Mouse (Mus musculus) hindbrain, embryonic 12.5 days (tissue): ENCODE data around the gene Rasal2. TPM values are rescaled to one million over a fixed set of nuclear protein-coding genes. Genes with fewer than 3 reads are reported as not detected.

ENCODE experiments used
- ATAC-seq: fragments of 200-750 bp; cut with Nextera tagmentation; 2 replicates; pipeline ENCODE4 v1.8.0; 2017; ENCODE audit warnings: moderate TSS enrichment; ENCODE audit not compliant: low FRiP score
- H3K27ac ChIP-seq: fragments of 300-500 bp; sonication (generic); 2 replicates; pipeline ENCODE4 v1.5.1; 2016; ENCODE audit warnings: mild to moderate bottlenecking
- H3K27me3 ChIP-seq: fragments of 300-500 bp; sonication (generic); 2 replicates; pipeline ENCODE4 v1.6.1; 2016; ENCODE audit warnings: mild to moderate bottlenecking
- H3K36me3 ChIP-seq: fragments of 300-500 bp; sonication (generic); 2 replicates; pipeline ENCODE4 v1.6.1; 2016; ENCODE audit warnings: mild to moderate bottlenecking
- H3K4me1 ChIP-seq: fragments of 300-500 bp; sonication (generic); 2 replicates; pipeline ENCODE4 v1.6.1; 2016
- H3K4me2 ChIP-seq: fragments of 300-500 bp; sonication (generic); replicated peaks from 2 replicates; pipeline ENCODE4 v1.6.1; 2016; ENCODE audit warnings: mild to moderate bottlenecking
- H3K4me3 ChIP-seq: fragments of 300-500 bp; sonication (generic); 2 replicates; pipeline ENCODE4 v1.5.1; 2016; ENCODE audit warnings: mild to moderate bottlenecking
- H3K9ac ChIP-seq: fragments of 300-500 bp; sonication (generic); 2 replicates; pipeline ENCODE4 v1.6.1; 2016; ENCODE audit warnings: mild to moderate bottlenecking, moderate library complexity
- H3K9me3 ChIP-seq: fragments of 300-500 bp; sonication (generic); replicated peaks from 2 replicates; pipeline ENCODE4 v1.6.1; 2016; ENCODE audit warnings: mild to moderate bottlenecking
- WGBS: fragments of 180-500 bp; shearing (Covaris S2); methylation state at CpG from one replicate; pipeline ENCODE4 v1.1.7; 2016; 5-methylcytosine and 5-hydroxymethylcytosine counted together
- polyA plus RNA-seq: library from polyadenylated mRNA; unstranded; fragments of >200 nt; fragmentation: Nextera tagmentation; extraction: Ambion mirVana; gene quantifications from 2 replicates; pipeline ENCODE4 v1.2.1, GENCODE M21; 2016

The Rasal2 gene
- polyA plus RNA-seq, 1 experiment from 2014 or later: 36.1 TPM

DNA sequence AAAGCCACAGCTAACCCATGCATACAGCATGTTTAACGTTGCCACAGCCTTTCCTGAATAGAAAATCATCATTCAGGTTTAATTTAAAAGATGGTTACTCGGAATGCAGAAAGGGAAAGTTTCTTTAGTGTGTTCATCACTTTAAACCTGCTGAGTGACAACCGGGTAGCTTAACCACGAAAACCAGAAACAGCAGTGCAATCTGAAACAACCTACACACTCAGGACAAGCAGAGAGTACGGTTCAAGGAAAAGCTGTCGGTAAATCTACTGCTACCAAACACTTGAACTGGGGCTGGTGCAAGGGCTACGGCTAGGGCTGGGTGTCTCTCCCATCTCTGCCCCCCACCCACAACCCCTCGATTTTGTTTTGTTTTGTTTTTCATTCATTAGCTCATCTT is 1.5 kb downstream of the Rasal2 start:
- H3K27ac ChIP-seq: no peak overlapping the region
- H3K4me3 ChIP-seq: peak overlapping the region; percentile 98
- peaks cover 13% of the 10 kb centered on the region for H3K4me1 ChIP-seq
- peak overlapping the region; percentile 93 for H3K9ac ChIP-seq
- H3K9me3 ChIP-seq: no peaks in the 10 kb centered on the region
- H3K36me3 ChIP-seq: no peaks in the 10 kb centered on the region
- 9% methylated on average over 8 of the region's 8 CpGs for WGBS
- no peak for ATAC-seq
- peak overlapping the region; percentile 67 for H3K4me2 ChIP-seq
- no peaks in the 10 kb centered on the region for H3K27me3 ChIP-seq

DNA sequence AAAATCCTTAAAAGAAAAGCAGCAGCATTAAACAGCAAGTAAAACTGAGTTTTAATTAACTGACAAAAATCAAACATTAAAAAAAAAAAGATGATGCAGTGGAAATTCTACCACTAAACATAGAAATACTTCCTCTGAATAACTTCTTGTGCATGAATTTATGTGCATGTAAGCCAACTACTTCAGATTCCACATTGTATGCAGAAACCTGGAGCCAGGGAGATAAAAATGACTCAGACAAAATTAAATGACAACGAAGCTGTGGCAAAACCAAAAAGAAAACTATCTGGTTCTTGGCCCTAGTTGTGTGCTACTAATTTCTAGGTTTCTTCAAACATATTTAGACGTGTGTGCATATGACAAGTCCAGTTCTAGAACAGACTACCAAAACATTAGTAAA is 2.7 kb downstream of the Rasal2 start:
- WGBS: 85% methylated on average over 2 of the region's 2 CpGs
- H3K4me1 ChIP-seq: peaks cover 13% of the 10 kb centered on the region
- no peaks in the 10 kb centered on the region for H3K27me3 ChIP-seq
- no peaks in the 10 kb centered on the region for H3K36me3 ChIP-seq
- H3K27ac ChIP-seq: no peak overlapping the region
- no peak overlapping the region for H3K4me3 ChIP-seq
- H3K4me2 ChIP-seq: 0 out of 2 replicates have a peak overlapping the region, but pooled peaks have one; percentile 6
- H3K9me3 ChIP-seq: no peaks in the 10 kb centered on the region
- ATAC-seq: no peak
- H3K9ac ChIP-seq: no peak overlapping the region

DNA sequence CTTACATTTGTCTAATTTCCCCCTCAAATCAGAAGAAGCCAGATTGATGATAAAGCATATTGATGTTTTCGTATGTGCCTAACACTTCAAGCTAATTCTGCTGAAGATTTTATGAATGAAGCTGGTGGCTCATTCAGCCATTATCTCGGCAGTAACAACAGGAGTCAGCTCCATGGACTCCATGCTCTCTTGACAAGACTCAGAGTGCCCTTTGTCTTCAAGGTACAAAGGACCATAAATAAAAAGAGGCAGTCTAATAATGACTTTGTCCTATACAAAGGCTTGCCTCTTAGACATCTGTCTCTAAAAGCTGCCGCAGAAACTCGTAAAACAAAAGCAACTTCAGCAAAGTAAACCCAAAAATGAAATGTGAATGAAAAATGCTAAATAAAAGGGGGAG is 24.4 kb downstream of the Rasal2 start:
- Histone ChIP-seq H3K4me1 (0 out of 2 replicates have a peak, but pooled peaks cover 4% of the 10 kb centered on the region), H3K9ac (no peak overlapping the region), H3K9me3 (no peaks in the 10 kb centered on the region), H3K36me3 (no peaks in the 10 kb centered on the region), H3K27ac (no peak overlapping the region), H3K27me3 (no peaks in the 10 kb centered on the region), H3K4me3 (no peak overlapping the region), H3K4me2 (peak overlapping the region; percentile 17; the same call in 1 of the 2 replicates)
- 30% methylated on average over 4 of the region's 4 CpGs for WGBS
- ATAC-seq: 0 out of 2 replicates have a peak, but pooled peaks have one; percentile 60

DNA sequence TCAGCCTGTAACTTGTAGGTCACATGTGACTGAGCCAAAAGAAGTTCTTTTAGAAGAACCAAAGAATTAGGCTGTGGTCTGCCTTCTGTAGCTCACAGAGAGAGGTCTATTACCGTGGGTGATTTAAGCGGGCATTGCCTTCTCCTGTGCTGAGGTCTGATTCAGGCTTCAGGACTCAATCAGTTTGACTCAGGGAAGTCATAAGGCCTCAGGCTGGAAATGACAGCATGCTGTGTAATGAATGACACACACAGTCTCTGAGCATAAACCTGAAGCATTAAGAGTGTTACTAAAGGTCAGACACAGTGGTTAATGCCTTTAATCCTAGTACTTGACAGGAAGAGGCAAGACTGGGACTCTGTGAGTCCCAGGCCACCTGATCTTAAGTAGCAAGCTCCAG is 31.7 kb downstream of the Rasal2 start:
- H3K27ac ChIP-seq: no peak overlapping the region
- no peaks in the 10 kb centered on the region for H3K27me3 ChIP-seq
- no peaks in the 10 kb centered on the region for H3K36me3 ChIP-seq
- H3K4me2 ChIP-seq: no peak overlapping the region
- H3K9me3 ChIP-seq: no peaks in the 10 kb centered on the region
- WGBS: 66% methylated on average over 2 of the region's 2 CpGs
- H3K4me3 ChIP-seq: no peak overlapping the region
- H3K9ac ChIP-seq: no peak overlapping the region
- peaks cover 8% of the 10 kb centered on the region; the same call in 1 of the 2 replicates for H3K4me1 ChIP-seq
- no peak for ATAC-seq

DNA sequence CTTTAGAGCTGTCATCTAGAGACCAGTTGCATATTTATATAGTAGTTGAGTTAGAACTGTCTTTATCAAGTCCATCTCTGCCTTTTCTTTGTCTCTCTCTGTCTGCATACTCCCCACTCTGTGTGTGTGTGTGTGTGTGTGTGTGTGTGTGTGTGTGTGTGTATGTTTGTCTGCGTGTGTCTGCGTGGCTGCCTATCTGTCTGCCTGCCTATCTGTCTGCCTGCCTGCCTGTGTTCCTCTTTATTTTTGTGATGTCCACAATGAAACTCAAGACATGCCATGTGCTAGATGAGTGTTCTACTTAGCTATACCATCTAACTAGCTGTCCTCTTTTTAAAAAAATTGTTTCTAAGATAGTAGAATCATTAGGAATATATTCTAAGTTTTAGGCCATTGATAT is 42.0 kb downstream of the Rasal2 start:
- H3K4me2 ChIP-seq: no peak overlapping the region
- no peaks in the 10 kb centered on the region for H3K27me3 ChIP-seq
- no peaks in the 10 kb centered on the region for H3K36me3 ChIP-seq
- H3K9ac ChIP-seq: no peak overlapping the region
- no peak overlapping the region for H3K27ac ChIP-seq
- no peak overlapping the region for H3K4me3 ChIP-seq
- ATAC-seq: no peak
- H3K4me1 ChIP-seq: peaks cover 4% of the 10 kb centered on the region; the same call in 1 of the 2 replicates
- WGBS: 95% methylated on average over 2 of the region's 2 CpGs
- H3K9me3 ChIP-seq: no peaks in the 10 kb centered on the region

DNA sequence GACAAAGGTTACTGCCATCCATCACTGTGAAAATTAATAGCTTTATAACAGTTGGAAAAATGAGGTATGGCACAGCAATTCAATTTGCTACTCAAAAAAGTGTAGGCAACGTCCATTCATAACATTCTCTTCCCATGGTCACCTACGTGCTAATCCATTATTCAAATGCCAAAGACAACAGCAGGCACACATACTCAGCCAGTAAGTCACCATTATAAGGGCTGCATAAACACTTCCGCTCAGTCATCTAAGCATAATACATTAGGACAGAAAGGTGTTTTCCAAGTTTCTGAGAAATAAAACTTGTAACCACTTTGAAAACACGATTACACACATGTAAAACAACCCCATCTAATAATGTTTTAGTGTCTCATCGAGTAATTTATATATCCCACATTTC is 44.1 kb downstream of the Rasal2 start:
- Histone ChIP-seq H3K4me3 (no peak overlapping the region), H3K9ac (no peak overlapping the region), H3K27ac (no peak overlapping the region), H3K36me3 (no peaks in the 10 kb centered on the region), H3K4me2 (no peak overlapping the region), H3K27me3 (no peaks in the 10 kb centered on the region), H3K4me1 (peaks cover 4% of the 10 kb centered on the region; the same call in 1 of the 2 replicates), H3K9me3 (no peaks in the 10 kb centered on the region)
- 62% methylated on average over 5 of the region's 5 CpGs for WGBS
- no peak for ATAC-seq

DNA sequence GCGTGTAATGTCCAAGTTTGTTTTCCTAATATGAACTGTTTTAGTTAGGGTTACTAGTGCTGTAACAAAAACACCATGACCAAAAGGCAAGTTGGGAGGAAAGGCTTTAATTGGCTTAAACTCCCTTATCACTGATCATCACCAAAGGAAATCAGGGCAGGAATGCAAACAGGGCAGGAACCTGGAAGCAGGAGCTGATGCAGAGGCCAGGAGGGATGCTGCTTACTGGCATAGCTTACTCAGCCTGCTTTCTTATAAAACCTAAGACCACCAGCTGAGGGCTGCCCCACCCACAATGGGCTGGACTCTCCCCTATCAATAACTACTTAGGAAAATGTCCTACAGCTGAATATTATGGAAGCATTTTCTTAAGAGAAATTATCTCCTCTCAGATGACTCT is 65.7 kb downstream of the Rasal2 start:
- no peaks in the 10 kb centered on the region for H3K4me1 ChIP-seq
- no peak overlapping the region for H3K4me2 ChIP-seq
- no peak for ATAC-seq
- no peak overlapping the region for H3K4me3 ChIP-seq
- H3K27me3 ChIP-seq: no peaks in the 10 kb centered on the region
- no peak overlapping the region for H3K9ac ChIP-seq
- 85% methylated on average over 1 of the region's 1 CpGs for WGBS
- H3K27ac ChIP-seq: no peak overlapping the region
- H3K9me3 ChIP-seq: no peaks in the 10 kb centered on the region
- H3K36me3 ChIP-seq: no peaks in the 10 kb centered on the region

DNA sequence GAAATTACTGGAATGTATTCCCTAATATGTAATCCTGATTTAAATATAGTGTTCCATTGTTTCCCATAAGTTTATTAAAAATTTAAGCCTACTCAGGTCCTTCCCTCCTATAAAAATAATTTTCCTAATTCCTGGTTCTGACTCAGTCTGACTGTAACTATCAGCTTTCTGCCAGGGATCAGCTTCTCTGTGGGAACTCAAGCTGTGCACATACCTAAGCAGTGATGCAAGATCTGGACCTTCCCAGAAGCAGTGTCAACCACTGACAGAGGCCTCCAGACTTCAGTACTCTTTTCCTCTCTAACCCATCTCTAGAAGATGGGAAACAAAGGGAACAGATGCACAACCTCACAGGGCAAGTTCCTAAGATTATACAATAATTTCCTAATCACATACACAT is 68.9 kb downstream of the Rasal2 start:
- Histone ChIP-seq H3K9me3 (no peaks in the 10 kb centered on the region), H3K4me3 (no peak overlapping the region), H3K4me1 (no peaks in the 10 kb centered on the region), H3K4me2 (no peak overlapping the region), H3K36me3 (no peaks in the 10 kb centered on the region), H3K9ac (no peak overlapping the region), H3K27me3 (no peaks in the 10 kb centered on the region), H3K27ac (no peak overlapping the region)
- ATAC-seq: no peak

DNA sequence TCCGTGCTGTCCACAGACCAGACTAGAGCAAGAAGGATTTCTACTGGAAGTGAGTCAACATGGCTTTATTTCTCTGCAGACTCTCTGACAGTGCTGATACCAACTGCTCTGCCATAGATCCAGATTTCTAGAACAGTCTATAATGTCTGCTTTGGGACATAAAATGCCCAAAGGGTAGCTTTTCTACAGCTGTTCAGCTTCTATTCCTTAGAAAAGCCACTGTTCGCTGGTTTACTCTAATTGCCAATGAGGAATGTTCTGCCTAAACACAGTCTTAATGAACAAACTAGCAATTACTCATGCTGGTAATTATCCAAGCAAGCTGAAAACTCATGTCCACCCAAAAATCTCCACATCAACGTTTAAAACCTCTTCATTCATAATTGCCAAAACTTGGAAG is 77.6 kb downstream of the Rasal2 start:
- Histone ChIP-seq H3K4me1 (no peaks in the 10 kb centered on the region), H3K9ac (no peak overlapping the region), H3K36me3 (no peaks in the 10 kb centered on the region), H3K27me3 (no peaks in the 10 kb centered on the region), H3K9me3 (no peaks in the 10 kb centered on the region), H3K4me2 (no peak overlapping the region), H3K27ac (no peak overlapping the region), H3K4me3 (no peak overlapping the region)
- WGBS: 78% methylated on average over 3 of the region's 3 CpGs
- ATAC-seq: no peak

DNA sequence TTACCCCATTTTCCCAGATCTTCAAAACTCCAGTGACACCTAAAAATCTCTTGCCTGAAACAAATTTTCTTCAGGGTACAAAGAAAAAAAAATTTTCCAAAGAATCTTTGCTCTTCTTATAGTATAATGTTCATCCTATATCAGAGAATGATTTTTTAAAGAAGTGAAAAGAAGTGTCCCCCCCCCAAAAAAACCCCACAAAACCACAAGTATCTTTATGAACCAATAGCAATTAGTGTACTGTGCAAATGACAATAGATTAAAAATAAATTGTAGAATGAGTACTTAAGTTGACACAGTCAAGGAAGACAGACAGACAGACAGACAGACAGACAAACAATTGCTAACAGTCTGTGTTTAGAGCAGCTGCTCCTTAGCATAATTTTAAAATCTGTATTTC is 84.3 kb downstream of the Rasal2 start:
- H3K36me3 ChIP-seq: no peaks in the 10 kb centered on the region
- no peaks in the 10 kb centered on the region for H3K27me3 ChIP-seq
- no peak overlapping the region for H3K27ac ChIP-seq
- H3K4me3 ChIP-seq: no peak overlapping the region
- no peak overlapping the region for H3K9ac ChIP-seq
- H3K4me2 ChIP-seq: no peak overlapping the region
- H3K9me3 ChIP-seq: no peaks in the 10 kb centered on the region
- no peaks in the 10 kb centered on the region for H3K4me1 ChIP-seq
- no peak for ATAC-seq

DNA sequence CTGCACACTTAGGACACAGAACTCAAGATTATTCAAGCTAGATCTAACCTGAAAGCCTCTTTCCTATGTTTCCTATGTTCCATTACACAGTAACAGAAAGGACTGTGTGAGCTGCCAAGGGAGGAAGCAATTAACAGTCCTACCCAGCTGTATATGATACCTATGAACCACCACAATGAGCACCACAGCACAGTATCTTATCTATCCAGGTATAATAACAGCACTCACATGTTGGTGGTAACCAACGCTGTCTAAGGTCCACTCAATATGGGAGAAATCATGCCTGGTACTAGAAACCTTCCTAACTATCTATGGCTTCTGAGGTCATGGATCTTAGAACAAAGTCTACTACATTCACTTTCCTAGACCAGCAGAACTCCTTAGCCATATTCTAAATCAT is 89.3 kb downstream of the Rasal2 start:
- no peaks in the 10 kb centered on the region for H3K4me1 ChIP-seq
- 100% methylated on average over 1 of the region's 1 CpGs for WGBS

DNA sequence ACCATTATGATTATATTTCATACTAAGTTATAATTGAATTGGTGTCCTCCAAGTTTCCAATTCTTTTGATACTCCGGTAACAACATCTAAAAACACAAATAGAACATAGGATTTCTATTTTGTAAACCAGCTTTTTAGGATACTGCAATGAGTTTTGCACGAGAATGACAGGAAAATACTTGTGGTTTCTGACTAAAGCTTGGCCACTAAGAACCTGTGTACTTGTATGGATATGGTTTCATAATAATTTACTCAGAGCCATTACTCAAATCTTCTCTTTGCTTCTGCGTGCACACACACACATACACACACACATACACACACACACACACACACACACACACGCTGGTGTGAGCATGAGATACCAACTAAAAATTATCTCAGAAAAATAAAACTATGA is 93.5 kb downstream of the Rasal2 start:
- Histone ChIP-seq H3K9ac (no peak overlapping the region), H3K36me3 (no peaks in the 10 kb centered on the region), H3K27me3 (no peaks in the 10 kb centered on the region), H3K27ac (no peak overlapping the region), H3K9me3 (no peaks in the 10 kb centered on the region), H3K4me1 (no peaks in the 10 kb centered on the region), H3K4me3 (no peak overlapping the region), H3K4me2 (no peak overlapping the region)
- ATAC-seq: no peak
- 89% methylated on average over 4 of the region's 4 CpGs for WGBS

More for the DNA sequence above, 89.3 kb downstream of the Rasal2 start:
- no peak for ATAC-seq
- no peak overlapping the region for H3K4me2 ChIP-seq
- H3K27me3 ChIP-seq: no peaks in the 10 kb centered on the region
- H3K4me3 ChIP-seq: no peak overlapping the region
- H3K36me3 ChIP-seq: no peaks in the 10 kb centered on the region
- no peak overlapping the region for H3K27ac ChIP-seq
- H3K9me3 ChIP-seq: no peaks in the 10 kb centered on the region
- H3K9ac ChIP-seq: no peak overlapping the region

DNA sequence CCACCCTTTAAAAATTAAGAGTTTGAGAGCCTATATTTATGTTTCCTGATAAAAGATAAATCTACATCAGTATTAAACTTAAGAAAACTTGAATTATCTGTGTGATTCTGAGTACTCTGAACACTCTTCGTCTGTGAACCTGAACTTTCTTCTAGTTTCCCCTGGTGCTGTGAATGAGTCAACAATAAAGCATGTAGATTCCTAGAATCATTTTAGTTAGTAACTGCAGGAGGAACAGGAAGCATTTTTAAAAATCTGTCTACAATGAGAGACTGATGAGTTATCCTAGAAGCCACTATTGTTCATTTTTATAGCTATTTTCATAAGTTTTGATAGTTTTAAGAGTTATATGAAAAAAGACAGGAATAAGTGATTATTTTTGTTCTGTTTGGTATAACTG is 111.1 kb downstream of the Rasal2 start:
- Histone ChIP-seq H3K36me3 (peaks cover 5% of the 10 kb centered on the region; the same call in 1 of the 2 replicates), H3K4me2 (no peak overlapping the region), H3K4me1 (no peaks in the 10 kb centered on the region), H3K27ac (no peak overlapping the region), H3K9me3 (no peaks in the 10 kb centered on the region), H3K27me3 (no peaks in the 10 kb centered on the region), H3K9ac (no peak overlapping the region), H3K4me3 (no peak overlapping the region)
- 82% methylated on average over 1 of the region's 1 CpGs for WGBS
- no peak for ATAC-seq
